Mouse (Mus musculus) spleen, postnatal 36 days (tissue): ENCODE results near the gene Tmprss13.
A peak's percentile ranks its signal among the peaks of the same experiment; 100 is the strongest.

Experiments
- DNase-seq, 2 experiments: peaks; one replicate each; pipeline ENCODE4 v3.0.0; 2022; ENCODE audit warnings: low spot score in 2 of 2, mixed read lengths in 1 of 2

Gene Tmprss13

GRCm38 (mm10) chr9:45318855-45319254, at the start of gene Tmprss13:
TSS of gene Tmprss13 (plus strand) at chr9:45319100.
- DNase-seq: no peak

DNA sequence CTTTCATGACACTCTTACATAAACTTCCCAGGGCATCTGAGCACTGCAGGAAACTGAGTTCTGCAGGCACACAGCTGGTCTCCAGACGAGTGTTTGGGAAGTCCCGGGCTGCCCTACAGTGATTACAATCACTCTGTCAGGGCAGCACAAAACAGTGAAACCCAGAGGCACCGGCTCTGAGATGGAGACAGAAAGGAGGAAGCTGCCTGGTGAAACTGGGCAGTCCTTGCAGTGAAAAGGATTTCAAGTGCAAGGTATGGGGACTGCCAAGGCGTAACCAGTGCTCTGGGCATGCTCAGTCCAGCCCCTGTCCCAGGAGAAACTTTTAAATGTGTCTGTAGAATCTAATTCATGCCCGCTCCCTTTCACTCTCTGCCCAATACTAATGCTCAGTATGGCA, 46.7 kb upstream of the Tmprss13 start:
- DNase-seq: peak; percentile 76 to 79

- peak in 1 of 2 experiments; percentile 51 for DNase-seq
These were observed 44.7 kb upstream of the Tmprss13 start for GRCm38 (mm10) chr9:45274218-45274617.

GRCm38 (mm10) chr9:45274635-45275034, 44.3 kb upstream of the Tmprss13 start:
- DNase-seq: peak in 1 of 2 experiments; percentile 52

- no peak for DNase-seq
These were observed 38.8 kb upstream of the Tmprss13 start for GRCm38 (mm10) chr9:45280059-45280458.

DNA sequence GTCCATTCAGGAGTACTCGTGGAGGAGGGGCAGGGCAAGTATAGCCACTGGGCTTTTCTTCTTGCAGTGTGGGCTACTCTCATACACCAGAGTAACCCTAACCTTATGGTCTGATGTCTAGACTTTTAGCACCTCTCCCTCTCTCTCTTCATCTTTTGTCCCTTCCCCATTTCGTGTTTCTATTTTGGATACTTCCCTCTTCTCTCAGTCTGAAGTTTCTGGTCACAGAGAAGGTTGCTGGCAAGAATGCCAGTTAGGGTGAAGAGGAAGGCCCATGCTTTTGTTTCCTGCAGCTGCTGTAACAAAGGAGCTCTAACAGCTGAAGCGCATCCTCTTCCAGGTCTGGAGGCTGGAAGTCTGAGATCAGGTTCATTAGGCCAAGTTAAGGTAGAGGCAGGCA, 38.0 kb upstream of the Tmprss13 start:
- peak; percentile 51 to 55 for DNase-seq

DNA sequence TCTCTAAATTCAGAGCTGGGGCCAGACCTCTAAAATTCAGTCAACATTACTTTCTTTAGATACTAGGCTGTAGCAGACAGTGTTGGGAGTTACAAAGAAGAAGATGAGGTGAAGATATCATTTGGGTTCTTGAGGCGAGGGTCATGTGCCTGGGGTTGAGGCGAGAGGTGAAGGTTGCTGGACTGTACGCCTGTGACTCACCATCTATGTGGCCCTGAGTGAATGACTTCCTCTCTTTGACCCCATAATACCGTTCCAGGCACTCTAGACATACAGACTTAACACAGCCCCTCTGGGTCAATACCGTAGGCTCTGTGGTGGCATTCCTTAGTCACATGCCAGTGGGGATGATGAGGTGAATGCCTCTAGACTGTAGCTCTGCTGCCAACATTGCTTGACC, 36.4 kb upstream of the Tmprss13 start:
- DNase-seq: no peak

DNA sequence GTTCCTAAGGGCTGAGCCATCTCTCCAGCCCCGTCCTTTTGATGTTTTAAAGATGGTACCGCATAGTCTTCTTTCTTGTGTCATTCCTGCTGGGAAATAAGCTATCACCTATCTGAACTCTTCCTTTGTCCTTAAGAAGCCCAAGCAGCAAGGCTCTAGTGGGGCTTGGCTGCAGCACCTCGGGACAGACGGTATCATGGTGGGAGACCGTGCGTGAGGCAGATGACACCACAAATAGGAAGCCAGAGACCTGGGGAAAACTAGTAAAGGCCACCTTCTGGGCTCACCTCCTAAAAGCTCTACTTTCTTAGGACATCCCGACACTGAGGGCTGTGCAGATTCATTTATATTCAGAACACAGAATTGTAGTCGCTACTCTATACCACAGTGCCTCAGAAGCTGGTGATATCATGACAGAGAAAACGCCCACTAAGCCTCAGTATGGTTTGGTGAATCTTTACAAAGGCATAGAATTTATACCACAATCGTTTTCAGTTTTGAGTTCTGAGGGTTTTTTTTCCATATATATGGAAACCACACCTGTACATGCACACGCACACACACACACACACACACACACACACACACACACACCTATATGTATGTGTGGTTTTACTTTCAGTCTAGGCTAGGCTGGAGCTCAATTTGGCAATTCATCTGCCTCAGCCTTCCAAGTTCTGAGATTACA, 27.3 kb upstream of the Tmprss13 start:
- DNase-seq: no peak

- peak; percentile 77 to 78 for DNase-seq
These were observed 24.5 kb upstream of the Tmprss13 start for GRCm38 (mm10) chr9:45294210-45295011.

DNA sequence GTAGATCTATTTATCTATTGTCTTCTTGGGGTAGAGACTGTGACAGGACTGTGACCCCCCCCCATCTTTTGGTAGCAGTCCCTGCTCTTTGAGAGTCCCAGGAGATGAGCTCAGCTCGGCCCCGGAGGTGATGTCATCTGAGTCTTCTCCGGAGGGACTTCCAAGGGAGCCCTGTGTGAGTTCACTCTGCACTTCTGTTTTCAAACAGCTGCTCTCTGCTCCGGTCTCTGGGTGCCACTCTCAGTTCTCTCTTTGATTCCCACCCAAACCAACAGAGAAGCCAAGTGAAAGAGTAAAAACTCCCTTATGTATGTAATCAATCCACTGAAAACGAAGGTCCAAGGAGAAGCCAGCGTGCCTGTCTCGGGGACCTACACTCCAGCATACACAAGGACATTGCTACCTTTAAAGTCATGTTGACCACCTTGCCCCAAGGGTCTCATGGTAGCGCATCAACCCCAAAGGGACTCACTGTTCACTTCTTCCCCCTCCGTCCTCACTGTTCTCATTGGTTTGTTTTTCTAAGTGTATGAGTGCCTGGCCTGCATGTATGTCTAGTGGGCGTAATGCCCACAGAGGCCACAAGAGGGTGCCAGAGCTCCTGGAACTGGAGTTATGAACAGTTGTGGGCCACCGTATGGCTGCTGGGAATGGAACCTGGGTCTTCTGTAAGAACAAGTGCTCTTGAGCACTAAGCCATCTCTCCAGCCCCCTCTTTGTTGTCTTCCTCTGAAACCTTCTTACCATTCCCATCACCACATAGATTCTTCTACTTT, 19.5 kb upstream of the Tmprss13 start:
- peak; percentile 86 to 87 for DNase-seq

DNA sequence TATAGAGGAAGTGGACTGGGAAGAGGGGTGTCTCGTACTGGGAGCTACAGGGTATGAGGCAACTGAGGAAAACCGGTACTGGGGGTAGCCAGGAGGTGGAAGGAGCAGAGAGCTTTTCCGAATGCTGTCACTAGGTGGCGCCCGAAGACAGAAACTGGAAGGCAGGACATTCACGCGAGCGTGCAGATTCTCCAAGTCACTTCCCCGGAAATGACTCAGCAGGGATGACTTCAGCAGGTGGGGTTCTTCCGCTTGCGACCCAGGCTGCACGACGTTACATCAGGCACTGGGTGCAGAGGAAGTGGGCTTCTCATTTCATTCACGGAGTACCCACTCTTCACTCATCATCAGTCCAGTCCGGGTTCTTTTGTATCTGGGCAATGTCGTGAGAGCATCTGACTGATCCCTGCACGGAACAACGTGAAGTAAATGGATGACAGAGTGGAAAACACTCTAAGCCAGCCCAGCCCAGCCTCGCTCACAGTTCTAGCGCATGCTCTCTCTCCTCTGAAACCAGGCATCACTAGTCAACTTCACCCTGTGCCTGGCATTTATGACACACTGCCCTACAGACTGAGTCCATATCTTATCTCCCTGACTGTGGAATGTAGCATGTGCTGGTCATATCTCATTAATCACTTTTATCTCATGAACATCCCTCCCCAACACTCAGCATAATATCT, 18.3 kb upstream of the Tmprss13 start:
- peak; percentile 89 to 92 for DNase-seq

DNA sequence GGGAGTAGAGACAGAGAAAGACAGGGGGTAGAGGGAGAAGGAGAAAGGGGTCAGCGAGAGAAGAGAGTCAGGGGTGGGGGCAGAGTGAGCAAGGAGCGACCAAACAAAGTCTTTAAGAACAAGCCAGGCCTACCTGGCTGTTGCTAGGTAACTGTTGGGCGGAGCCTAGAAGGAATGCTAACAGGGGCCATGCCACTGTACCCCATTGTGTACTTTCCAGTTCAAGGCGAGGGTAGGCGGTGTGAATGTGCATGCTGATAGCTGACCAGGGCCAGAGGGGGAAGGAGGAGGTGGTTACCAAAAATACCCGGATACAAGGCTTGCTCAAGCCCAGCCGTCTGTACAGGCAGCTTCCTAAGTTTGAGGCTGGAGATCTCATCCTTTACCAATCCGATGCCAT, 17.1 kb upstream of the Tmprss13 start:
- DNase-seq: no peak

DNA sequence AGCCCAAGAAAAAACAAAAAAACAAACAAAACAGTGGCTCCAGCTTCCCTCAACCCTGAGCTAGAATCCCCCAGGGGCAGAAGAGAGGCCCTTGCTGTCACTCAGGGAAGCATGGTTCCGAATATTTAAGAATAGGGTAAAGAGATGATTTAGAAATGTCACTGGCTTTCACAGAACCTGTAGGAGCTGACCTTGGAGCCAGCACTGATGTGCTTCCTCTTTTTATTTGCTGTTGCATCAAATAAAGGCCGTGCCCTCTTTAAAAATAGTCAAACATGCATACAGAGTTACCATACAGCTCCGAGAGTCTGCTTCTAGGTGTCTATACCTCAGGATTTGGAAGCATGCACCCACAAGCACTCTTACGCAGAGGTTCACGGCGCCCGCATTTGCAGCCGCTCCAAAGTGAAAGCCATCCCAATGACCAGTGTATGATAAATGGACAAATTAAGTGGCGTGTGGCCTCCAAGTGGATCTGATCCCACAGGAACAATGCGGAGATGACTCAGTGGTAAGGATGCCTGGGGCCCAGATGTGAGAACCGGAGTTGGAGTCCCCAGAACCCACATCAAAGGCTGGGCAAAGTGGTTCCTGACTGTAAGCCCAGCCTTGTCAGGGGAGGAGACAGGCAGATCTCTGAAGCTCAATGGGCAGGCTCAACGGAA, 12.0 kb upstream of the Tmprss13 start:
- no peak for DNase-seq

DNA sequence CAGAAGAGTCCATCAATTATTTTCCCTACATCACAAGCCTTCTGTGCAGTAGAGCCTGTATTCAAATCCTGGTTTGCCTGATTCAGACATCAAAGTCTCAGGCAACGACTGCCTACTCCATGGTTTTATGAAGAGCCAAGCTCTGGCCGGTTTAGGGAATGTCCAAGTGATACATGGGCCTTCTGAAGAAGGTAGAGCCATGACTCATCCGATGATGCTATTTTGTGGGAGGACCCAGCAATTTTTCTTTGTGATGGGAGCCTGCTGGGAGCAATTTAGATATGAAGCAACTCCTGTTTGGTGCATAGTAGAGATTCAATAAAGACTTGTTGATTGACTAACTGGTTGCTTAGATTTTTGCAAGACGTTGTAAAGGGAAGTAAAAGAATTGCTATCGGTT, 10.4 kb upstream of the Tmprss13 start:
- DNase-seq: no peak

- DNase-seq: no peak
These were observed 7.0 kb upstream of the Tmprss13 start for GRCm38 (mm10) chr9:45311858-45312257.

DNA sequence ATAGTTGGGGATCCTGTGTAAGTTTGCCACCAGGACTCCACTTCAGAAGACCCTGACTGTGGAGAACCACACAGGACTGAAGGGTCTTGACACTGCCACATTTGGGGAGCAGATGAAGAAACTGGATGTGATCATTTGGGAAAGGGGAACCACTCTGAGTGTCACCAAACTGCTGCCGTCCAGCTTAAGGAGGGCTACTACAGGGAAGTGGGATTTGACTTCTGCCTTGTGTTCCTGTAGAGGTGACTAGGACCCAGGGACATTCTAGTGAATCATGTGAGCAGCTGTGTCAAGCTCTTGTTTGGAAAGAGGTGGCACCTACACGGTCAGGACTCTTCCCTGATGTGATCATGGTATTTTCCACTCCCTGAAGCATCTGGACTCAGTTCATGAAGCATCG, 5.0 kb upstream of the Tmprss13 start:
- DNase-seq: no peak

- no peak for DNase-seq
These were observed 1.3 kb upstream of the Tmprss13 start for GRCm38 (mm10) chr9:45317635-45318034.

DNA sequence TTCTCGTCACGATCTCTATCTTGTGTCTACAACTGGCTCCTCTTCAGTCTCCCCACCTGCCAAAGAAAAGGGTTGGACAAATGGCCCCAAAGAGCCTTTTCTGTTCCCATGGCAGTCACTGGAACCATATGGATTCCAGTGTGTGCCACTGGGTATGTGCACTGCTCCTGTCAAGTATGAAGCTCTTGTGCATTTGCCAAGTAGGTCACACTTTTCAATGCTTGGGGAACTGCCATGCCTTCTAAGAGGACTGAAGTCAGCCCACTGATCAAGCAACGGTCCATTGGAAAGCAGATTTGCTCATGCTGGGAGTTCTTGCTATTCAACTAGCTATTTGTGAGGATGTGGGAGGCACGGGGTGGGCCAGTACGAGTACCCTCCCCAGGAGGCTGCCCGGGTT, 2.6 kb downstream of the Tmprss13 start:
- no peak for DNase-seq

GRCm38 (mm10) chr9:45321946-45322430, 3.1 kb downstream of the Tmprss13 start:
- no peak for DNase-seq

DNA sequence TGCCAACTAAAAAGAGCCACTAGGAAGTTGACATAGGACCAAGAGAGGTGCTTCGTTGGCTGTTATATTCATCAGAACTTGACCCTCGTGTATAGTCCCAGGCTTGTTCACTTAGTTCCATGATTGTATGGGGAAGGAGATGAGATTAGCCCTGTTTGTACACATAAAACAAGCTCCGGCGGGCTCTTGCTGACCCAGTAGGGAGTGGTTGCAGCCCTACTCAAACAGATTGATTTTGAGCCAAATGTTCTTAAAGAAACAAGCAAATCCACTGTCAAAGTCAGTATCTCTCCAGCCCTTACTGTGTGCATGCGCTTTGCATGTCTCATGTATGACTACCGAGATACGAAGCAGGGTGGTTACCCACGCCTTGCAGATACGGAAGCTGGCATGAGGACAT, 7.5 kb downstream of the Tmprss13 start:
- no peak for DNase-seq

- no peak for DNase-seq
These were observed 9.4 kb downstream of the Tmprss13 start for GRCm38 (mm10) chr9:45328263-45328662.
